Mouse (Mus musculus): ENCODE data around the gene Ntpcr. TPM values are rescaled to one million over a fixed set of nuclear protein-coding genes. Genes with fewer than 3 reads are reported as not detected.

Gene Ntpcr
- total RNA-seq (2012; rRNA removed) (22.9 and 24.0 TPM in 2 replicates), total RNA-seq (2014; rRNA removed) (23.6 and 25.0 TPM in 2 replicates), polyA plus RNA-seq (2012; ENCODE audit: insufficient read length, low read depth) (15.1 and 17.0 TPM in 2 replicates)

DNA sequence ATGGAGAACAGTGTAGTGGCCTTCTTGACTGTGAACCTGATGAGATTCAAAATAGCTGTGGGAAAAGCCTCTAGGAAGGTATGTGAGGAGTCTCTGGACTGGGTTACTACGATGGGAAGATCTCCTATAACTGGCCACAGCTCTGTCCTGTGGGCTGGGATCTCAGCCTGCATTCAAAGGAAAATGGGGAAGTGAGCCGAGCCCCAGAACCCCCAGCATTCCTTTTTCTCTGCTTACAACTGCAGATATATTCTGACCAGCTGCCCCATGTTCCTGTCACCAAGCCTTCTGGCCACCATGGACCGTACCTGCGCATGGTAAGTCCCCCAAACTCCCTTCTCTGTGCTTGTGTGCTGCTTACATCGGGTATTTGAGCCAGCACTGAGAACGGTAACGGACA lies at the start of gene Ntpcr:
Gene Ntpcr (plus strand): TSS at position 218 of the 400 bp plus-strand sequence.
- no peaks in the 10 kb centered on the region for H3K27me3 ChIP-seq (replicated peaks)
- no peaks in the 10 kb centered on the region for H3K9me3 ChIP-seq (replicated peaks; ENCODE audit: low read length)
- no peak for TF ChIP-seq USF1 (IDR thresholded peaks at IDR 0.05; ENCODE audit: low read depth, low read length)
- no peak for TF ChIP-seq ETS1 (conservative IDR thresholded peaks at IDR 0.05; ENCODE audit: low read depth, low read length)
- no peak for TF ChIP-seq BHLHE40 (IDR thresholded peaks at IDR 0.05; ENCODE audit: low read depth, low read length)
- no peak for TF ChIP-seq RAD21 (IDR thresholded peaks at IDR 0.05; ENCODE audit: low read depth, low read length)
- no peak for TF ChIP-seq ZNF384 (IDR thresholded peaks at IDR 0.05; ENCODE audit: low read depth, low read length)
- TF ChIP-seq RCOR1 (conservative IDR thresholded peaks at IDR 0.05; ENCODE audit: low read depth, low read length) = no peak
- no peak for TF ChIP-seq MYC (IDR thresholded peaks at IDR 0.05; ENCODE audit: low read depth, low read length)
- TF ChIP-seq SIN3A (IDR thresholded peaks at IDR 0.05; ENCODE audit: low read length) = no peak
- no peak for TF ChIP-seq KAT2A (IDR thresholded peaks at IDR 0.05; ENCODE audit: insufficient replicate concordance, low read length)
- no peak within 1 kb of the TSS for H3K4me2 ChIP-seq (ENCODE audit: insufficient read depth, low read depth, poor library complexity, severe bottlenecking)
- peaks cover 7 to 25% of the 10 kb centered on the region in 2 experiments for H3K4me1 ChIP-seq (ENCODE audit: control insufficient read depth in 1 of 2, insufficient read depth in 2 of 2)
- no peak within 1 kb of the TSS for H3K9ac ChIP-seq (ENCODE audit: insufficient read depth, low read depth)
- in situ Hi-C loops (cut with MboI; ENCODE audit: low pct_ligation_motif_present, low pct_unique_long_range_greater_than_20kb, low sequenced_read_pairs) (no loop called here), dilution Hi-C loops (cut with MboI; ENCODE audit: extremely low pct_ligation_motif_present, extremely low pct_unique_long_range_greater_than_20kb, low sequenced_read_pairs) (no loop called here)
- H3K79me2 ChIP-seq (replicated peaks; ENCODE audit: control insufficient read depth, extremely low read depth, insufficient read depth, poor library complexity, severe bottlenecking) = no peaks in the 10 kb centered on the region
- H3K4me3 ChIP-seq (replicated peaks in 1 of 3; ENCODE audit: low read depth in 2 of 3, low read length in 2 of 3, poor library complexity in 1 of 3) = no peak within 1 kb of the TSS
- no peak for DNase-seq (ENCODE audit: extremely low read depth)
- no peaks in the 10 kb centered on the region for H3K36me3 ChIP-seq (replicated peaks in 1 of 2; ENCODE audit: control insufficient read depth in 1 of 2, insufficient read depth in 1 of 2, low read length in 1 of 2)
- no peak within 1 kb of the TSS for H3K27ac ChIP-seq (ENCODE audit: insufficient read depth, low read depth)

DNA sequence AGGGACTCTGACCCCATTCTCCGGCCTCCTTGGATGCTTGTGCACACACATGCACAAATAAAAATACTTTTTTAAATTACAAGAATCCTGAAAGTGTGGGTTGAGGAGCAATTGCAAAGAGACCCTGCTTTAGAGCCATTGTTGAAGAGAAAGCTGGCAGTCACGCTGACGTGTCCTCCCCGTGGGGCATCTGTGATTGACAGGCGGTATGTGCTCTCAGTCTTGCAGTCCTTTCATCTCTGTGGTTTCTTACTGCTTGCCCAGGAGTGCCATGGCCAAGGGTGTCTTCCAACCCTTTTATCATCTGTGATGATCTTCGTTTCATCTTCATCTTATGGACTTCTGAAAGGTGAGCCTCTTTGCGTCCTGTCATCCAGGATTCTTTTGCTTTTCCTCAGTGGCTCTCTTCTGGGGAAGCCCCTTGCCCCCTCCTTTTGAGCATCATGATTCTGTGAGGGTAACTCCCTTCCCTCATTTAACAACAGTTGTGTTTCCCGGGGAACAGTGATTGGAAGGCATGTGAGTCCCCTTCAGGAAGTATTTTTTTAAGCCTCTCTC lies 48.8 kb upstream of the Ntpcr start:
- dilution Hi-C loops (cut with MboI; ENCODE audit: extremely low pct_ligation_motif_present, extremely low pct_unique_long_range_greater_than_20kb, low sequenced_read_pairs) = no loop called here
- H3K27me3 ChIP-seq (replicated peaks) = no peaks in the 10 kb centered on the region
- no peaks in the 10 kb centered on the region for H3K79me2 ChIP-seq (replicated peaks; ENCODE audit: control insufficient read depth, extremely low read depth, insufficient read depth, poor library complexity, severe bottlenecking)
- TF ChIP-seq UBTF (IDR thresholded peaks at IDR 0.05; ENCODE audit: low read depth, low read length) (no peak), BHLHE40 (IDR thresholded peaks at IDR 0.05; ENCODE audit: low read depth, low read length) (peak; percentile 17; the same call in 1 of the 2 replicates), USF1 (IDR thresholded peaks at IDR 0.05; ENCODE audit: low read depth, low read length) (no peak), TCF12 (IDR thresholded peaks at IDR 0.05; ENCODE audit: low read depth, low read length) (0 out of 2 replicates have a peak, but pooled peaks have one; percentile 16), ETS1 (conservative IDR thresholded peaks at IDR 0.05; ENCODE audit: low read depth, low read length) (0 out of 2 replicates have a peak, but pooled peaks have one; percentile 16), NELFE (IDR thresholded peaks at IDR 0.05; ENCODE audit: low read depth, low read length) (0 out of 2 replicates have a peak, but pooled peaks have one; percentile 28), MAX (IDR thresholded peaks at IDR 0.05; ENCODE audit: low read length) (peak; percentile 32; the same call in 1 of the 2 replicates), MAZ (IDR thresholded peaks at IDR 0.05; ENCODE audit: low read depth, low read length) (peak; percentile 71)
- no peak overlapping the region; the same call in 1 of the 2 replicates for H3K9ac ChIP-seq (ENCODE audit: insufficient read depth, low read depth)
- H3K9me3 ChIP-seq (replicated peaks; ENCODE audit: low read length) = peaks cover 5% of the 10 kb centered on the region
- in situ Hi-C loops (cut with MboI; ENCODE audit: low pct_ligation_motif_present, low pct_unique_long_range_greater_than_20kb, low sequenced_read_pairs) = no loop called here
- peaks cover 11 to 20% of the 10 kb centered on the region in 2 experiments for H3K4me1 ChIP-seq (ENCODE audit: control insufficient read depth in 1 of 2, insufficient read depth in 2 of 2)
- H3K27ac ChIP-seq (ENCODE audit: insufficient read depth, low read depth) = peak overlapping the region; percentile 43; the same call in 1 of the 2 replicates
- DNase-seq (ENCODE audit: extremely low read depth) = peak; percentile 42
- no peak overlapping the region for H3K4me3 ChIP-seq (replicated peaks in 1 of 3; ENCODE audit: low read depth in 2 of 3, low read length in 2 of 3, poor library complexity in 1 of 3)
- H3K36me3 ChIP-seq (replicated peaks in 1 of 2; ENCODE audit: control insufficient read depth in 1 of 2, insufficient read depth in 1 of 2, low read length in 1 of 2) = peaks cover 0 to 3% of the 10 kb centered on the region in 2 experiments
- H3K4me2 ChIP-seq (ENCODE audit: insufficient read depth, low read depth, poor library complexity, severe bottlenecking) = peak overlapping the region; percentile 70

Data from CH12.LX (cell line).